Mouse (Mus musculus) G1E (cell line): ENCODE results near the gene Akr7a5.

Experiments
- CTCF ChIP-seq: IDR thresholded peaks from 2 replicates; pipeline ENCODE4 v1.5.1; 2012; ENCODE audit warnings: low read depth, low read length, inconsistent platforms, mixed read lengths
- TAL1 ChIP-seq: conservative IDR thresholded peaks from 2 replicates; pipeline ENCODE4 v1.6.1; 2012; ENCODE audit warnings: low read depth, low read length, inconsistent platforms, mixed read lengths

GRCm38 (mm10) chr4:139276411-139276810, 34.1 kb upstream of the Akr7a5 start:
- TF ChIP-seq TAL1, result no peak
- no peak for TF ChIP-seq CTCF
